Mouse (Mus musculus) thymus, adult 2 months (tissue): ENCODE results near the gene Wnt3. TPM values are rescaled to one million over a fixed set of nuclear protein-coding genes. Genes with fewer than 3 reads are reported as not detected.

Experiments
- DNase-seq: peaks from one replicate; pipeline ENCODE4 v3.0.0; 2021
- H3K27ac ChIP-seq: fragments of 200-500 bp; 2 replicates; pipeline ENCODE4 v1.5.1; 2012; ENCODE audit warnings: low read length, control low read depth; ENCODE audit not compliant: control insufficient read depth, insufficient read depth
- H3K27me3 ChIP-seq: fragments of 200-500 bp; 2 replicates; pipeline ENCODE4 v1.6.1; 2012; ENCODE audit warnings: mild to moderate bottlenecking, low read length, moderate library complexity, mixed read lengths; ENCODE audit not compliant: control insufficient read depth, insufficient read depth
- H3K36me3 ChIP-seq: fragments of 200-500 bp; 2 replicates; pipeline ENCODE4 v1.6.1; 2012; ENCODE audit warnings: mild to moderate bottlenecking, low read length, moderate library complexity; ENCODE audit not compliant: control insufficient read depth, insufficient read depth
- H3K4me1 ChIP-seq: fragments of 200-500 bp; replicated peaks from 2 replicates; pipeline ENCODE4 v1.6.1; 2012; ENCODE audit warnings: low read length; ENCODE audit not compliant: control insufficient read depth, insufficient read depth
- H3K4me3 ChIP-seq: fragments of 200-500 bp; 2 replicates; pipeline ENCODE4 v1.5.1; 2012; ENCODE audit warnings: mild to moderate bottlenecking, low read length, control low read depth, moderate library complexity; ENCODE audit not compliant: control insufficient read depth, insufficient read depth
- CTCF ChIP-seq: fragments of 200-500 bp; IDR thresholded peaks from 2 replicates; pipeline ENCODE4 v1.5.1; 2012; ENCODE audit warnings: mild to moderate bottlenecking, control low read depth, low read length, moderate library complexity, borderline replicate concordance; ENCODE audit not compliant: control insufficient read depth, poor library complexity, insufficient read depth; ENCODE audit errors: extremely low read depth
- POLR2A ChIP-seq: fragments of 200-500 bp; IDR thresholded peaks from 2 replicates; pipeline ENCODE4 v1.6.1; 2012; ENCODE audit warnings: mild to moderate bottlenecking, low read length, control low read depth, moderate library complexity; ENCODE audit not compliant: control insufficient read depth, poor library complexity, insufficient read depth; ENCODE audit errors: extremely low read depth
- WGBS: fragments of 180-500 bp; shearing (Covaris S2); methylation state at CpG from one replicate; pipeline ENCODE4 v1.1.7; 2018; 5-methylcytosine and 5-hydroxymethylcytosine counted together
- polyA plus RNA-seq: library from polyadenylated mRNA; depleted of rRNA; stranded (reverse); fragments of >200 nt; gene quantifications from 2 replicates; pipeline ENCODE4 v1.2.3, GENCODE M21; 2012

Gene Wnt3
- polyA plus RNA-seq, 1 experiment: 0.43 TPM

- DNase-seq: no peak
- H3K4me1 ChIP-seq: no peaks in the 10 kb centered on the region
Measured at GRCm38 (mm10) chr11:103814808-103815207, 40.9 kb downstream of the Wnt3 start.

DNA sequence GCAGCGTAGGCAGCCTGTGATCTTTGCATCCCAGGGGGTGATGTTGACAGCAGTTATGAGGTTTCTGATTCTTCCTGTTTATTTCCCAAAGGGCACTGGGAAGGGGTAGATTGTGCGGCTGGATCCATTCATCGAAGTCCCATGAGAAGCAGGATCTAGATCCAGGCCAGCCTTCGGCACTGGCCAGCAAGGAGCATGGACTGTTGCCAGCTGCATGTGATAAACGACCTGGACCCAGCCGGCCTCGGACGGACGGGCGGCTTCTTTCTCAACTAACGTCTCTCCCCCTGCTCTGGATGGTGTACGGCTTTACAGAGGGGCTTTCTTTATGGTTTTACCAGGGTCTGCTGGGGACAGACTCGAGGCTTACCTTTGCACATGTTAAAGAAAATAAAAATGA, 42.0 kb downstream of the Wnt3 start:
- H3K4me3 ChIP-seq: no peak overlapping the region
- H3K27ac ChIP-seq: no peak overlapping the region
- H3K36me3 ChIP-seq: no peaks in the 10 kb centered on the region
- DNase-seq: no peak
- H3K4me1 ChIP-seq: no peaks in the 10 kb centered on the region
- no peak for TF ChIP-seq CTCF
- TF ChIP-seq POLR2A: no peak
- 90% methylated on average over 13 of the region's 13 CpGs for WGBS
- H3K27me3 ChIP-seq: no peaks in the 10 kb centered on the region; the same call in 1 of the 2 replicates

More at GRCm38 (mm10) chr11:103814808-103815207, 40.9 kb downstream of the Wnt3 start:
- no peak overlapping the region for H3K4me3 ChIP-seq
- H3K27ac ChIP-seq: no peak overlapping the region
- 37% methylated on average over 3 of the region's 3 CpGs for whole genome bisulfite sequencing
- no peaks in the 10 kb centered on the region; the same call in 1 of the 2 replicates for H3K27me3 ChIP-seq
- TF ChIP-seq POLR2A: no peak
- no peak for TF ChIP-seq CTCF
- H3K36me3 ChIP-seq: no peaks in the 10 kb centered on the region

GRCm38 (mm10) chr11:103816719-103817118, 42.8 kb downstream of the Wnt3 start:
- 95% methylated on average over 8 of the region's 8 CpGs for WGBS
- TF ChIP-seq POLR2A (no peak), CTCF (no peak)
- H3K27me3 ChIP-seq: no peaks in the 10 kb centered on the region
- H3K27ac ChIP-seq: no peak overlapping the region
- no peaks in the 10 kb centered on the region; the same call in 1 of the 2 replicates for H3K36me3 ChIP-seq
- no peak overlapping the region for H3K4me3 ChIP-seq
- no peaks in the 10 kb centered on the region for H3K4me1 ChIP-seq
- DNase-seq: no peak

DNA sequence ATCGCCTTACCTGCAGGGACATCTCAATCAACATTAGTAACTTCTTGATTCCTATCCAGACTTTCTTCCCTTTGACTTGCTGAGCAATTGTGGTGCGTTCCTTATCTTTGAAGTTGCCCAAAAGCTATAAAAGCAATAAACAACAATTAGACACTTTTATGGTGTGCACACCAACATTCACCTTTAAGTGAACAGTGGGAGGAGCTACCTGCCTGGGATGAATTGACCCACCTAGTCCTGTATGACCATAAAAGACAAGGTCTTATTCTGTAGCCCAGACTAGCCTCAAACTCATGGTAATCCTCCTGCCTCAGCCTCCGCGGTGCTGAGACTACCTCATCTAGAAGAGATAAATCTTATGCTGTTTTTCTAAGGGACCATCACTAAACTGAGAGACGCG, 53.3 kb downstream of the Wnt3 start:
- no peak for DNase-seq
- WGBS: 96% methylated on average over 6 of the region's 6 CpGs
- no peak for TF ChIP-seq POLR2A
- no peak for TF ChIP-seq CTCF
- no peaks in the 10 kb centered on the region for H3K27me3 ChIP-seq
- no peak overlapping the region for H3K27ac ChIP-seq
- peaks cover 28% of the 10 kb centered on the region for H3K36me3 ChIP-seq
- H3K4me3 ChIP-seq: no peak overlapping the region
- no peaks in the 10 kb centered on the region for H3K4me1 ChIP-seq

- no peaks in the 10 kb centered on the region for H3K27me3 ChIP-seq
- H3K4me1 ChIP-seq: no peaks in the 10 kb centered on the region
- TF ChIP-seq POLR2A (no peak), CTCF (no peak)
- no peak overlapping the region for H3K27ac ChIP-seq
- no peak for DNase-seq
- no peak overlapping the region for H3K4me3 ChIP-seq
- H3K36me3 ChIP-seq: peaks cover 21% of the 10 kb centered on the region
- WGBS: 94% methylated on average over 7 of the region's 7 CpGs
Measured at GRCm38 (mm10) chr11:103828866-103829265, 54.9 kb downstream of the Wnt3 start.

DNA sequence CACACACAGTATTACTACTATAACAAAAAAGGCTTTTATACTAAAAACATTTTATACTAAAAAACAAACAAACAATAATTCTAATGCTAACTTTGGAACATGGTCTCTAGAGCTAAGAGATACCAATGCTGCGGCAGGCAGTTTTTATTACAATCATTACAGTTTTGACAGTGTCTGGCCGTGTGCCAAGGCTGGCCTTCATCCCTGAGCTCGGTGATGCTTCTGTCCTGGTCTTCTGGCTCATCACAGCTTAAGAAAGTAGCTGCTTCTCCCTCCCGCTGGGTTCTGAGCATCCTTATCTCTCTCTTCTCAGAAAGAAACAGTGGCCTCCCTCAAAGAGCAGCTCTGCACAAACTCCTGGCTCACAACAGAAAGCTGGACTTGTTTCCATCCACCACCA, 56.0 kb downstream of the Wnt3 start:
- 91% methylated on average over 4 of the region's 4 CpGs for WGBS
- H3K36me3 ChIP-seq: peaks cover 16% of the 10 kb centered on the region
- no peak for DNase-seq
- no peak for TF ChIP-seq CTCF
- TF ChIP-seq POLR2A: no peak
- H3K27me3 ChIP-seq: no peaks in the 10 kb centered on the region
- no peaks in the 10 kb centered on the region for H3K4me1 ChIP-seq
- H3K4me3 ChIP-seq: no peak overlapping the region
- H3K27ac ChIP-seq: no peak overlapping the region

DNA sequence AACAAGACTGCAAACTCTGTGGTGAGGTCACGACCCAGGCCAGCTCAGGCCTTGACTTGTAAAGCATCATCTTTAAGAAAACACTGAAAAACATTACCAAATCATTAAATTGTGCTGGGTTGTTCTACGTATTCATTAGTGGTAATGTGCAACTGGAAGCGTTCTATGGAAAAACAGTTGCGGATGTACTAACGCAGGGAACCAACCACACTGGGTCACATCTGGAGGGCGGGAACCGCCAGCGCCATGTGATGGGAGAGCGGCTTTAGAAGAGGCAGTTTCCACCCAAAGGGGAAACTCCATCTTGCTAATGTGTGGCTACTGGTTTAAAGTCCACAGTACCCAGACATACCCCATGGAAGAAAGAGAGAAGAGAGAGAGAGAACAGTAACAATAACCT, 56.5 kb downstream of the Wnt3 start:
- no peak for DNase-seq
- Histone ChIP-seq H3K36me3 (peaks cover 11% of the 10 kb centered on the region; the same call in 1 of the 2 replicates), H3K4me3 (no peak overlapping the region), H3K27me3 (no peaks in the 10 kb centered on the region), H3K27ac (no peak overlapping the region), H3K4me1 (no peaks in the 10 kb centered on the region)
- 97% methylated on average over 9 of the region's 9 CpGs for WGBS
- TF ChIP-seq CTCF (no peak), POLR2A (no peak)
